Mouse (Mus musculus): ENCODE data around the gene Trpm7.

DNA sequence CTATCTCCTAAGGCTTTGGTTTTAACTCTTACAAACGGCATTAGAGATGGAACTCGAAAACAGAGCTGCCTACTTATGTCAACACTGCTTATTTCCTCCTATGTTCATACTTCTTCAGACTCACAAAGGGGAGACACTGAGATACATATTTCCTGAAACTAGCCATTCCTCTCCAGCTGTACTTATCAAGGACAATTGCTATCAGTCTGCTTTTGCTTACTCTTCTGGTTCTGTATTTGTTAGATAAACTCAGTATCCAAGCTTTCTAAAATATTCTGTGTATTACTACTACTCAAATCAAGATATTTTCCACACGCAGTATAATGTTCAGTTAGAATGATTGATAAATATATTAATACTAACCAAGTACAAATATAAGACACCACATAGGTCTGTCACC lies 74.0 kb downstream of the Trpm7 start:
- TF ChIP-seq HCFC1 (IDR thresholded peaks at IDR 0.05; ENCODE audit: low read depth, low read length) (no peak), CTCF (IDR thresholded peaks at IDR 0.05 in 2 of 3, conservative IDR thresholded peaks at IDR 0.05 in 1 of 3; ENCODE audit: control insufficient read depth in 1 of 3, insufficient read depth in 1 of 3, low read depth in 2 of 3, low read length in 3 of 3, poor library complexity in 1 of 3, severe bottlenecking in 1 of 3) (no peak), ZNF384 (IDR thresholded peaks at IDR 0.05; ENCODE audit: low read depth, low read length) (no peak), USF2 (IDR thresholded peaks at IDR 0.05; ENCODE audit: borderline replicate concordance in 1 of 2, insufficient read depth in 1 of 2, low read depth in 1 of 2, low read length in 2 of 2) (no peak), POLR2A (IDR thresholded peaks at IDR 0.05; ENCODE audit: control insufficient read depth in 1 of 2, insufficient read depth in 1 of 2, low read depth in 1 of 2, low read length in 2 of 2, poor library complexity in 1 of 2) (no peak), USF1 (IDR thresholded peaks at IDR 0.05; ENCODE audit: low read depth, low read length) (no peak), GATA1 (IDR thresholded peaks at IDR 0.05; ENCODE audit: low read depth, low read length) (0 out of 2 replicates have a peak, but pooled peaks have one; percentile 32), RAD21 (IDR thresholded peaks at IDR 0.05; ENCODE audit: low read depth, low read length) (no peak), MAX (IDR thresholded peaks at IDR 0.05; ENCODE audit: low read length) (no peak), POLR2AphosphoS5 (IDR thresholded peaks at IDR 0.05; ENCODE audit: borderline replicate concordance, low read depth, low read length) (no peak), MYC (IDR thresholded peaks at IDR 0.05; ENCODE audit: low read depth, low read length) (no peak)

Data from MEL (cell line).